Mouse (Mus musculus) hindbrain, postnatal 0 days (tissue): Measurements from ENCODE around the gene Disp1. TPM values are rescaled to one million over a fixed set of nuclear protein-coding genes. Genes with fewer than 3 reads are reported as not detected.
A peak's percentile ranks its signal among the peaks of the same experiment; 100 is the strongest.

Experiments used
- ATAC-seq: fragments of 200-750 bp; cut with Nextera tagmentation; 2 replicates; pipeline ENCODE4 v1.8.0; 2017; ENCODE audit warnings: mild to moderate bottlenecking, moderate TSS enrichment, moderate library complexity
- DNase-seq: peaks from one replicate; pipeline ENCODE4 v3.0.0-alpha.2; 2015; ENCODE audit warnings: low spot score
- H3K27ac ChIP-seq: fragments of 300-500 bp; sonication (generic); 2 replicates; pipeline ENCODE4 v1.5.1; 2014; ENCODE audit warnings: mild to moderate bottlenecking
- H3K27me3 ChIP-seq: fragments of 300-500 bp; sonication (generic); 2 replicates; pipeline ENCODE4 v1.6.1; 2014; ENCODE audit warnings: low read length, mixed read lengths; ENCODE audit not compliant: insufficient read depth
- H3K36me3 ChIP-seq: fragments of 300-500 bp; sonication (generic); 2 replicates; pipeline ENCODE4 v1.6.1; 2014; ENCODE audit warnings: low read length, mixed read lengths; ENCODE audit not compliant: insufficient read depth
- H3K4me1 ChIP-seq: fragments of 300-500 bp; sonication (generic); 2 replicates; pipeline ENCODE4 v1.6.1; 2014; ENCODE audit warnings: antibody characterized with exemption, low read length, mixed read lengths; ENCODE audit not compliant: insufficient read depth
- H3K4me2 ChIP-seq: fragments of 300-500 bp; sonication (generic); 2 replicates; pipeline ENCODE4 v1.6.1; 2014; ENCODE audit warnings: low read depth, mild to moderate bottlenecking, low read length, moderate library complexity, mixed read lengths
- H3K4me3 ChIP-seq: fragments of 300-500 bp; sonication (generic); 2 replicates; pipeline ENCODE4 v1.5.1; 2014; ENCODE audit warnings: low read length
- H3K9ac ChIP-seq: fragments of 300-500 bp; sonication (generic); replicated peaks from 2 replicates; pipeline ENCODE4 v1.6.1; 2014; ENCODE audit warnings: mild to moderate bottlenecking, low read length, moderate library complexity, mixed read lengths
- H3K9me3 ChIP-seq: fragments of 300-500 bp; sonication (generic); 2 replicates; pipeline ENCODE4 v1.6.1; 2016; ENCODE audit warnings: low read length, mixed read lengths
- CTCF ChIP-seq: IDR thresholded peaks from 2 replicates; pipeline ENCODE4 v1.5.1; 2016; ENCODE audit warnings: antibody characterized with exemption, control low read depth, low read depth
- WGBS: fragments of 180-500 bp; shearing (Covaris S2); extraction: QIAGEN DNeasy Blood & Tissue Kit; methylation state at CpG from one replicate; pipeline ENCODE4 v1.1.7; 2014; 5-methylcytosine and 5-hydroxymethylcytosine counted together
- polyA plus RNA-seq: library from polyadenylated mRNA; unstranded; fragments of >200 nt; fragmentation: Nextera tagmentation; extraction: Ambion mirVana; gene quantifications from 2 replicates; pipeline ENCODE4 v1.2.1, GENCODE M21; 2015
- total RNA-seq: library from RNA; depleted of rRNA; stranded (reverse); fragments of >200 nt; gene quantifications from 2 replicates; pipeline ENCODE4 v1.2.3, GENCODE M21; 2014

Gene Disp1
- total and polyA plus RNA-seq, 2 experiments from 2014 or later = 7.4 to 8.2 TPM

- DNase-seq (peak; percentile 64), ATAC-seq (peak; percentile 86)
- Histone ChIP-seq H3K9me3 (no peaks in the 10 kb centered on the region), H3K27ac (no peak overlapping the region), H3K9ac (no peak overlapping the region), H3K4me3 (no peak overlapping the region), H3K36me3 (no peaks in the 10 kb centered on the region), H3K4me2 (peak overlapping the region; percentile 16; the same call in 1 of the 2 replicates), H3K4me1 (peaks cover 4% of the 10 kb centered on the region; the same call in 1 of the 2 replicates), H3K27me3 (no peaks in the 10 kb centered on the region)
- WGBS = 40% methylated on average over 5 of the region's 5 CpGs
- no peak for TF ChIP-seq CTCF
Measured at GRCm38 (mm10) chr1:183147438-183147841, 73.9 kb downstream of the Disp1 start.

GRCm38 (mm10) chr1:183146795-183147194 lies 74.5 kb downstream of the Disp1 start:
- H3K9me3 ChIP-seq = no peaks in the 10 kb centered on the region
- DNase-seq = no peak
- no peaks in the 10 kb centered on the region for H3K27me3 ChIP-seq
- H3K36me3 ChIP-seq = no peaks in the 10 kb centered on the region
- no peak overlapping the region for H3K27ac ChIP-seq
- 19% methylated on average over 9 of the region's 9 CpGs for WGBS
- H3K9ac ChIP-seq = no peak overlapping the region
- H3K4me3 ChIP-seq = no peak overlapping the region
- H3K4me1 ChIP-seq = peaks cover 4% of the 10 kb centered on the region; the same call in 1 of the 2 replicates
- no peak for ATAC-seq
- TF ChIP-seq CTCF = no peak
- H3K4me2 ChIP-seq = peak overlapping the region; percentile 16; the same call in 1 of the 2 replicates

GRCm38 (mm10) chr1:183146102-183146735 lies 75.1 kb downstream of the Disp1 start:
- no peak for TF ChIP-seq CTCF
- H3K9ac ChIP-seq = no peak overlapping the region

GRCm38 (mm10) chr1:183144602-183145205 lies 76.6 kb downstream of the Disp1 start:
- H3K36me3 ChIP-seq = no peaks in the 10 kb centered on the region
- H3K27ac ChIP-seq = no peak overlapping the region
- H3K9me3 ChIP-seq = no peaks in the 10 kb centered on the region
- WGBS = 30% methylated on average over 4 of the region's 4 CpGs
- ATAC-seq (no peak), DNase-seq (no peak)
- peaks cover 7% of the 10 kb centered on the region for H3K4me1 ChIP-seq
- H3K4me3 ChIP-seq = no peak overlapping the region
- no peaks in the 10 kb centered on the region for H3K27me3 ChIP-seq
- H3K4me2 ChIP-seq = no peak overlapping the region
- no peak overlapping the region for H3K9ac ChIP-seq
- no peak for TF ChIP-seq CTCF

More at GRCm38 (mm10) chr1:183146102-183146735, 75.1 kb downstream of the Disp1 start:
- peaks cover 4% of the 10 kb centered on the region; the same call in 1 of the 2 replicates for H3K4me1 ChIP-seq
- peak overlapping the region; percentile 16; the same call in 1 of the 2 replicates for H3K4me2 ChIP-seq
- WGBS = 72% methylated on average over 7 of the region's 7 CpGs
- no peaks in the 10 kb centered on the region for H3K9me3 ChIP-seq
- no peak overlapping the region for H3K4me3 ChIP-seq
- no peak overlapping the region for H3K27ac ChIP-seq
- DNase-seq (no peak), ATAC-seq (no peak)
- no peaks in the 10 kb centered on the region for H3K36me3 ChIP-seq
- H3K27me3 ChIP-seq = no peaks in the 10 kb centered on the region

GRCm38 (mm10) chr1:183143246-183143645 lies 78.1 kb downstream of the Disp1 start:
- Histone ChIP-seq H3K4me2 (no peak overlapping the region), H3K4me3 (no peak overlapping the region), H3K36me3 (no peaks in the 10 kb centered on the region), H3K27ac (no peak overlapping the region), H3K9ac (no peak overlapping the region), H3K27me3 (no peaks in the 10 kb centered on the region), H3K9me3 (no peaks in the 10 kb centered on the region), H3K4me1 (peaks cover 5% of the 10 kb centered on the region)
- DNase-seq (no peak), ATAC-seq (no peak)
- 87% methylated on average over 7 of the region's 7 CpGs for WGBS
- no peak for TF ChIP-seq CTCF

- TF ChIP-seq CTCF = no peak
- ATAC-seq = no peak
- H3K27ac ChIP-seq = no peak overlapping the region
- H3K9ac ChIP-seq = no peak overlapping the region
- WGBS = 48% methylated on average over 5 of the region's 5 CpGs
- DNase-seq = no peak
- H3K9me3 ChIP-seq = no peaks in the 10 kb centered on the region
- no peak overlapping the region for H3K4me3 ChIP-seq
- no peaks in the 10 kb centered on the region for H3K36me3 ChIP-seq
- no peaks in the 10 kb centered on the region for H3K27me3 ChIP-seq
- H3K4me2 ChIP-seq = no peak overlapping the region
- H3K4me1 ChIP-seq = peaks cover 5% of the 10 kb centered on the region
Measured at GRCm38 (mm10) chr1:183142566-183142965, 78.8 kb downstream of the Disp1 start.

- 59% methylated on average over 2 of the region's 2 CpGs for WGBS
Measured at GRCm38 (mm10) chr1:183141329-183141728, 80.0 kb downstream of the Disp1 start.

More at GRCm38 (mm10) chr1:183141329-183141728, 80.0 kb downstream of the Disp1 start:
- Histone ChIP-seq H3K4me1 (peaks cover 5% of the 10 kb centered on the region; the same call in 1 of the 2 replicates), H3K9me3 (no peaks in the 10 kb centered on the region), H3K27ac (no peak overlapping the region), H3K4me3 (no peak overlapping the region), H3K9ac (no peak overlapping the region), H3K4me2 (no peak overlapping the region), H3K27me3 (no peaks in the 10 kb centered on the region), H3K36me3 (no peaks in the 10 kb centered on the region)
- DNase-seq = no peak
- ATAC-seq = no peak
- TF ChIP-seq CTCF = no peak
